In genomic region chrX:161747337-161747736, GRCm38 (mm10) we compare ENCODE assay signal across 27 mouse cellular contexts. TPM values are rescaled to one million over a fixed set of nuclear protein-coding genes. Genes with fewer than 3 reads are reported as not detected.
DNase-seq lines count a peak whose midpoint lies in the region; ATAC-seq and TF ChIP-seq lines count a peak whose summit lies in the region.
"Had no signal": no experiment of that assay in that cellular context is flagged by ENCODE, and none has a peak within 500 bp of the region (broad histone marks: within the 10 kb centered on the region; RNA-seq: fewer than 3 reads in every experiment).

No protein-coding gene starts in this region.

- no peak for TF ChIP-seq POLR2A in heart, adult 2 months (IDR thresholded peaks at IDR 0.05; ENCODE audit: insufficient read depth, low read depth, low read length)
- TF ChIP-seq POLR2A in liver, adult 2 months (IDR thresholded peaks at IDR 0.05; ENCODE audit: extremely low read depth, insufficient read depth, low read length): no peak

- TF ChIP-seq CTCF in heart, adult 2 months (IDR thresholded peaks at IDR 0.05): no peak
- TF ChIP-seq CTCF in liver, adult 2 months (IDR thresholded peaks at IDR 0.05; ENCODE audit: low read depth, low read length): no peak
- TF ChIP-seq CTCF in liver, postnatal 0 days (IDR thresholded peaks at IDR 0.05; ENCODE audit: low read depth): no peak

- peaks cover 5% of the 10 kb centered on the region; the same call in 1 of the 2 replicates for H3K4me1 ChIP-seq in heart, adult 2 months (ENCODE audit: control insufficient read depth, insufficient read depth, low read length)
- H3K4me1 ChIP-seq in liver, adult 2 months (ENCODE audit: control insufficient read depth, insufficient read depth, low read length): peaks cover 2% of the 10 kb centered on the region
- no peaks in the 10 kb centered on the region for H3K4me1 ChIP-seq in liver, postnatal 0 days (ENCODE audit: insufficient read depth)
- H3K4me1 ChIP-seq: embryonic facial prominence, embryonic 12.5 days; heart, embryonic 12.5 days; liver, embryonic 13.5 days; megakaryocyte, embryonic 14.5 days; midbrain, embryonic 12.5 days; neural tube, embryonic 12.5 days had no signal

- H3K36me3 ChIP-seq in heart, adult 2 months (ENCODE audit: control insufficient read depth, insufficient read depth, low read length): no peaks in the 10 kb centered on the region; the same call in 1 of the 2 replicates
- no peaks in the 10 kb centered on the region for H3K36me3 ChIP-seq in liver, adult 2 months (ENCODE audit: control insufficient read depth, insufficient read depth, low read length)
- H3K36me3 ChIP-seq in liver, postnatal 0 days (replicated peaks; ENCODE audit: insufficient read depth, low read length): no peaks in the 10 kb centered on the region
- H3K36me3 ChIP-seq: embryonic facial prominence, embryonic 12.5 days; heart, embryonic 12.5 days; liver, embryonic 13.5 days; midbrain, embryonic 12.5 days; neural tube, embryonic 12.5 days had no signal

- no peak for DNase-seq in heart, adult 2 months
- DNase-seq in heart, postnatal 25 days (ENCODE audit: low spot score): no peak
- peak; percentile 27 for DNase-seq in liver, adult 2 months (ENCODE audit: extremely low read depth, low read depth, low spot score)
- DNase-seq in liver, postnatal 0 days: no peak
- DNase-seq in brain, adult 2 months (ENCODE audit: low read depth, low spot score): peak; percentile 50
- peak; percentile 41 for DNase-seq in skeletal muscle tissue, adult 2 months (ENCODE audit: low read depth, low spot score)
- DNase-seq: adrenal gland, adult 8-10 months; B cell, adult 2 months; cerebellum, adult 11 months; cerebellum, adult 9-10 months; embryo, embryonic 11 days; gastrocnemius, postnatal 10 days; kidney, adult 18-20 months; left cerebral cortex, postnatal 4 days; liver, embryonic 13.5 days; lung, adult 2 months; lung, postnatal 4 days had no signal

- H3K4me2 ChIP-seq in liver, postnatal 0 days (ENCODE audit: low read depth, low read length): no peak overlapping the region
- H3K4me2 ChIP-seq: embryonic facial prominence, embryonic 12.5 days; heart, embryonic 12.5 days; liver, embryonic 13.5 days; midbrain, embryonic 12.5 days; neural tube, embryonic 12.5 days had no signal

- WGBS in heart, adult 2 months: 33% methylated on average over 2 of the region's 2 CpGs
- 52% methylated on average over 2 of the region's 2 CpGs for WGBS in liver, adult 2 months
- WGBS in liver, postnatal 0 days (ENCODE audit: insufficient replicate concordance): 56% methylated on average over 2 of the region's 2 CpGs

- ATAC-seq in liver, postnatal 0 days: no peak
- ATAC-seq: activated CD4-positive, CD25-positive, alpha-beta regulatory T cell, adult 4 months; forebrain, embryonic 14.5 days; hindbrain, embryonic 16.5 days had no signal

- H3K79me2 ChIP-seq in heart, adult 2 months (replicated peaks; ENCODE audit: control insufficient read depth, insufficient read depth, low read length): no peaks in the 10 kb centered on the region
- H3K79me2 ChIP-seq in liver, adult 2 months (ENCODE audit: control insufficient read depth, insufficient read depth, low read length): no peaks in the 10 kb centered on the region

- H3K27me3 ChIP-seq in heart, adult 2 months (ENCODE audit: control insufficient read depth, insufficient read depth, low read length): no peaks in the 10 kb centered on the region
- no peaks in the 10 kb centered on the region for H3K27me3 ChIP-seq in liver, adult 2 months (ENCODE audit: control insufficient read depth, insufficient read depth, low read length)
- no peaks in the 10 kb centered on the region; the same call in 1 of the 2 replicates for H3K27me3 ChIP-seq in liver, postnatal 0 days (ENCODE audit: insufficient read depth, low read length)
- H3K27me3 ChIP-seq: heart, embryonic 12.5 days had no signal

- no peak overlapping the region for H3K4me3 ChIP-seq in heart, adult 2 months
- no peak overlapping the region for H3K4me3 ChIP-seq in liver, adult 2 months (ENCODE audit: insufficient read depth, low read depth, low read length)
- no peak overlapping the region for H3K4me3 ChIP-seq in liver, postnatal 0 days (ENCODE audit: low read depth, low read length)
- H3K4me3 ChIP-seq: embryonic facial prominence, embryonic 12.5 days; heart, embryonic 12.5 days; liver, embryonic 13.5 days; megakaryocyte, embryonic 14.5 days; midbrain, embryonic 12.5 days; myocyte; neural tube, embryonic 12.5 days had no signal

- H3K27ac ChIP-seq in heart, adult 2 months: peak overlapping the region; percentile 67
- H3K27ac ChIP-seq in liver, adult 2 months (replicated peaks; ENCODE audit: insufficient read depth, low read depth, low read length): no peak overlapping the region
- no peak overlapping the region for H3K27ac ChIP-seq in liver, postnatal 0 days (ENCODE audit: low read depth)
- H3K27ac ChIP-seq: embryonic facial prominence, embryonic 12.5 days; liver, embryonic 13.5 days; midbrain, embryonic 12.5 days; neural tube, embryonic 12.5 days had no signal

- intact Hi-C loops in heart, adult 2 months (cut with DNase I): no loop called here
- intact Hi-C loops in heart, postnatal 25 days (cut with DNase I): no loop called here

- H3K9me3 ChIP-seq in liver, postnatal 0 days (ENCODE audit: low read length): no peaks in the 10 kb centered on the region
- H3K9me3 ChIP-seq: embryonic facial prominence, embryonic 12.5 days; heart, embryonic 12.5 days; liver, embryonic 13.5 days; megakaryocyte, embryonic 14.5 days; midbrain, embryonic 12.5 days; neural tube, embryonic 12.5 days had no signal

- H3K9ac ChIP-seq in heart, adult 2 months (ENCODE audit: low read depth, low read length): no peak overlapping the region
- H3K9ac ChIP-seq in liver, adult 2 months (ENCODE audit: low read depth, low read length): no peak overlapping the region
- no peak overlapping the region for H3K9ac ChIP-seq in liver, postnatal 0 days (replicated peaks)
- H3K9ac ChIP-seq: embryonic facial prominence, embryonic 12.5 days; heart, embryonic 12.5 days; liver, embryonic 13.5 days; midbrain, embryonic 12.5 days; neural tube, embryonic 12.5 days had no signal

- no peak for TF ChIP-seq EP300 in heart, adult 2 months (IDR thresholded peaks at IDR 0.05; ENCODE audit: insufficient read depth, low read depth, low read length)
- no peak for TF ChIP-seq EP300 in liver, postnatal 0 days (IDR thresholded peaks at IDR 0.05; ENCODE audit: low read depth)

RNA-seq across cellular contexts. Expression of gene Rai2, which starts 30.5 kb away (rescaled TPM):
- 10 to 100 TPM; 37.5 to 48.3 TPM for total RNA-seq in heart, adult 2 months (2021)
- polyA plus RNA-seq in heart, adult 2 months (2012; rRNA removed): 40.3 and 42.1 TPM in 2 replicates
- 10 to 100 TPM; 32.3 to 32.9 TPM for total RNA-seq in heart, postnatal 25 days (2021)
- total RNA-seq in liver, adult 2 months (2014; rRNA removed): 0.28 and 1.0 TPM in 2 replicates
- polyA plus RNA-seq in liver, adult 2 months (2012; rRNA removed): 2.4 and 3.2 TPM in 2 replicates
- 0.62 and 0.71 TPM in 2 replicates for polyA plus RNA-seq in liver, postnatal 0 days (2015; fragmentation: Nextera tagmentation; extraction: Ambion mirVana)
- total RNA-seq: granulocyte monocyte progenitor cell, adult 5-6 weeks had no signal

Comparison
In these comparisons a context has a peak if more than half of its experiments do, and no peak if none do; other contexts are left out.
1. DNase-seq: peak in liver, adult 2 months (single experiment), brain, adult 2 months (single experiment) and skeletal muscle tissue, adult 2 months (single experiment); none in heart, adult 2 months (0 of 2), heart, postnatal 25 days (single experiment) and liver, postnatal 0 days (single experiment).
2. RNA of gene Rai2, which starts 30.5 kb away (total RNA-seq): 37.5 to 48.3 TPM in heart, adult 2 months and 32.3 to 32.9 TPM in heart, postnatal 25 days; 0.28 to 1.0 TPM in liver, adult 2 months; every median in the first group is over 10 times any median in the second.